Mouse (Mus musculus) cerebellum, adult 2 months (tissue): Measurements from ENCODE around the gene Traf5. TPM values are rescaled to one million over a fixed set of nuclear protein-coding genes. Genes with fewer than 3 reads are reported as not detected.
A peak's percentile ranks its signal among the peaks of the same experiment; 100 is the strongest.

Experiments
- DNase-seq, 2 experiments: peaks; one replicate each; pipeline ENCODE4 v3.0.0; 2021
- H3K27ac ChIP-seq: fragments of 200-500 bp; 2 replicates; pipeline ENCODE4 v1.5.1; 2012; ENCODE audit warnings: low read length, control low read depth, inconsistent platforms; ENCODE audit not compliant: insufficient read depth
- H3K27me3 ChIP-seq: fragments of 200-500 bp; 2 replicates; pipeline ENCODE4 v1.6.1; 2012; ENCODE audit warnings: inconsistent platforms, mild to moderate bottlenecking, low read length, moderate library complexity; ENCODE audit not compliant: control insufficient read depth, insufficient read depth
- H3K4me1 ChIP-seq: fragments of 200-500 bp; 2 replicates; pipeline ENCODE4 v1.6.1; 2011; ENCODE audit warnings: low read length; ENCODE audit not compliant: control insufficient read depth, insufficient read depth
- H3K4me3 ChIP-seq: fragments of 200-500 bp; replicated peaks from 2 replicates; pipeline ENCODE3; 2011; ENCODE audit warnings: mild to moderate bottlenecking, low read depth, low read length, control low read depth; ENCODE audit not compliant: insufficient read depth
- CTCF ChIP-seq: fragments of 200-500 bp; IDR thresholded peaks from 2 replicates; pipeline ENCODE4 v1.5.1; 2011; ENCODE audit warnings: low read depth, mild to moderate bottlenecking, control low read depth, low read length, moderate library complexity, borderline replicate concordance; ENCODE audit not compliant: insufficient read depth
- POLR2A ChIP-seq: fragments of 200-500 bp; IDR thresholded peaks from 2 replicates; pipeline ENCODE4 v1.6.1; 2011; ENCODE audit warnings: low read length, control low read depth, borderline replicate concordance; ENCODE audit not compliant: insufficient read depth
- WGBS: fragments of 180-500 bp; shearing (Covaris S2); methylation state at CpG from one replicate; pipeline ENCODE4 v1.1.7; 2018; 5-methylcytosine and 5-hydroxymethylcytosine counted together
- polyA plus RNA-seq: library from polyadenylated mRNA; depleted of rRNA; stranded (reverse); fragments of >200 nt; gene quantifications from 2 replicates; pipeline ENCODE4 v1.2.3, GENCODE M21; 2012; rRNA removed

Traf5 gene
- polyA plus RNA-seq = 3.6 and 3.8 TPM in 2 replicates

- Histone ChIP-seq H3K4me1 (no peaks in the 10 kb centered on the region), H3K27me3 (no peaks in the 10 kb centered on the region), H3K4me3 (peak within 1 kb of the TSS; percentile 63), H3K27ac (no peak within 1 kb of the TSS)
- TF ChIP-seq POLR2A (no peak), CTCF (no peak)
- WGBS = 4% methylated on average over 63 of the region's 63 CpGs
- peak; percentile 86 to 87 for DNase-seq
These were observed at the start of gene Traf5 for GRCm38 (mm10) chr1:192091806-192092772. TSS of gene Traf5 (minus strand) at chr1:192092559.

- Histone ChIP-seq H3K27ac (no peak overlapping the region), H3K27me3 (no peaks in the 10 kb centered on the region), H3K4me1 (no peaks in the 10 kb centered on the region; the same call in 1 of the 2 replicates), H3K4me3 (no peak overlapping the region)
- 93% methylated on average over 2 of the region's 2 CpGs for WGBS
- TF ChIP-seq CTCF = no peak
- no peak for DNase-seq
These were observed 48.0 kb upstream of the Traf5 start for GRCm38 (mm10) chr1:192140313-192140712.

GRCm38 (mm10) chr1:192137926-192138910, 45.9 kb upstream of the Traf5 start, which contains the start of gene Rcor3:
TSS of gene Rcor3 (minus strand) at chr1:192138062.
- H3K4me3 ChIP-seq = peak within 1 kb of the TSS; percentile 99
- DNase-seq = peak; percentile 85 to 89
- TF ChIP-seq CTCF (no peak), POLR2A (peak; percentile 32; the same call in 1 of the 2 replicates)
- H3K27me3 ChIP-seq = no peaks in the 10 kb centered on the region
- peak within 1 kb of the TSS; percentile 84 for H3K27ac ChIP-seq
- under 1% methylated on average over 52 of the region's 88 CpGs for WGBS
- no peaks in the 10 kb centered on the region; the same call in 1 of the 2 replicates for H3K4me1 ChIP-seq

GRCm38 (mm10) chr1:192137291-192137925, 45.0 kb upstream of the Traf5 start:
- TF ChIP-seq CTCF (no peak), POLR2A (no peak)
- H3K27me3 ChIP-seq = no peaks in the 10 kb centered on the region
- WGBS = 1% methylated on average over 53 of the region's 61 CpGs
- H3K4me3 ChIP-seq = peak overlapping the region; percentile 99
- DNase-seq = no peak
- H3K4me1 ChIP-seq = no peaks in the 10 kb centered on the region; the same call in 1 of the 2 replicates
- peak overlapping the region; percentile 84 for H3K27ac ChIP-seq

GRCm38 (mm10) chr1:192136561-192137290, 44.4 kb upstream of the Traf5 start:
- peak overlapping the region; percentile 76 for H3K27ac ChIP-seq
- DNase-seq = peak; percentile 82 to 87
- peak overlapping the region; percentile 99 for H3K4me3 ChIP-seq
- TF ChIP-seq CTCF (no peak), POLR2A (peak; percentile 46; the same call in 1 of the 2 replicates)
- WGBS = under 1% methylated on average over 55 of the region's 55 CpGs
- H3K27me3 ChIP-seq = no peaks in the 10 kb centered on the region
- H3K4me1 ChIP-seq = no peaks in the 10 kb centered on the region; the same call in 1 of the 2 replicates

- no peaks in the 10 kb centered on the region for H3K27me3 ChIP-seq
- H3K4me3 ChIP-seq = no peak overlapping the region
- WGBS = 96% methylated on average over 1 of the region's 1 CpGs
- TF ChIP-seq CTCF = no peak
- no peak for TF ChIP-seq POLR2A
- H3K27ac ChIP-seq = no peak overlapping the region
- H3K4me1 ChIP-seq = 0 out of 2 replicates have a peak, but pooled peaks cover 2% of the 10 kb centered on the region
- no peak for DNase-seq
These were observed 37.8 kb upstream of the Traf5 start for GRCm38 (mm10) chr1:192130202-192130601.
